Mouse (Mus musculus): ENCODE measurements around the gene Prdm12.
"Not testable (repeated sequence)": the region's sequence is repeated elsewhere in the genome, so short reads cannot be mapped to it uniquely, and the experiment has no call there.

The Prdm12 gene

GRCm38 (mm10) chr2:31641929-31642328 lies 2.1 kb downstream of the Prdm12 start:
- no peak for DNase-seq (ENCODE audit: low read depth, low spot score)

- peak; percentile 47 for DNase-seq (ENCODE audit: low read depth, low spot score)
Observed at GRCm38 (mm10) chr2:31653971-31654853, 14.4 kb downstream of the Prdm12 start.

- DNase-seq (ENCODE audit: low read depth, low spot score) = no peak
Observed at GRCm38 (mm10) chr2:31654854-31655559, 15.2 kb downstream of the Prdm12 start.

GRCm38 (mm10) chr2:31656374-31656773 lies 16.5 kb downstream of the Prdm12 start:
- DNase-seq (ENCODE audit: low read depth, low spot score) = no peak

- DNase-seq (ENCODE audit: low read depth, low spot score) = no peak
Observed at GRCm38 (mm10) chr2:31662939-31663803, 23.3 kb downstream of the Prdm12 start.

DNA sequence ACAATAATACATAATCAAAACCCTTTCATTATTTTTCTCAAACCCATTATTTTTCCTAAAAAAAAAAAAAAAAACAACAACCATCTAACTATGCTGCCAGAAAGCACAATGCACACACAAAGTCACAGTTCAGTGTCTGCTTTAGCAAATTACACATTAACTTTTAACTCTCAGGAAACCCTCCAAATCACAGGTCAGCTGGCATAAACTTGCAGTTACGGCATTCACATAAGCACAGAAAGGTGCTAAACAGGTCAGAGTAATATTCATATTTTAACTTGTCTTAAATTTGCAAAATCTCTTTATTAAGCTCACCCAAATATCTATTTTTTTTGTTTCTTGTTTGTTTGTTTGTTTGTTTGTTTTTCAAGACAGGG lies 24.0 kb downstream of the Prdm12 start:
- DNase-seq (ENCODE audit: low read depth, low spot score) = no peak

- DNase-seq (ENCODE audit: low read depth, low spot score) = no peak
Observed at GRCm38 (mm10) chr2:31667332-31667731, 27.5 kb downstream of the Prdm12 start.

GRCm38 (mm10) chr2:31670551-31671035 lies 30.8 kb downstream of the Prdm12 start, which contains the start of gene Exosc2:
TSS of gene Exosc2 (plus strand) at chr2:31670715.
- DNase-seq (ENCODE audit: low read depth, low spot score) = peak; percentile 91

GRCm38 (mm10) chr2:31678641-31679040 lies 38.8 kb downstream of the Prdm12 start:
- DNase-seq (ENCODE audit: low read depth, low spot score) = no peak

DNA sequence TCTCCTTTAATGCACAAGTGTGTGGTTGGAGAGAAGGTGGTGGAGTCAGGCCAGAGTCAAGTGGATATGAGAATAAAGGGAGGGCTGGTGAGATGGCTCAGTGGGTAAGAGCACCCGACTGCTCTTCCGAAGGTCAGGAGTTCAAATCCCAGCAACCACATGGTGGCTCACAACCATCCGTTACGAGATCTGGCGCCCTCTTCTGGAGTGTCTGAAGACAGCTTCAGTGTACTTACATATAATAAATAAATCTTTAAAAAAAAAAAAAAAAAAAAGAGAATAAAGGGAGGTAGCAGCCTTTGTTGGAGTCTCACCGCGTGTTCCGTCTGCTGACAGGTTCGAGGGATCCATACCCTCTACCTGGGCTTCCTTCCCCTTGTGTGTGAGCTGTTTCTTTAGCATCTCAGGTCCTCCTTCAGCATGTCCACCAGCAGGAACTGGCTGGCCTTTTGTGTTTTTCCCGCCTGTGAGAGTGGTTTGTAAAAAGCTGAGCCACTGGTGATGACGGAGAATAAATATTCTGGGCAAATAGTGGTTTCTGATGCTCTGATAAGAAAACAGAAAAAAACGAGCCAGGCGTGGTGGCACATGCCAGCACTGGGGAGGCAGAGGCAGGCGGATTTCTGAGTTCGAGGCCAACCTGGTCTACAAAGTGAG lies 41.3 kb downstream of the Prdm12 start:
- not testable (repeated sequence) for DNase-seq (ENCODE audit: low read depth, low spot score)

DNA sequence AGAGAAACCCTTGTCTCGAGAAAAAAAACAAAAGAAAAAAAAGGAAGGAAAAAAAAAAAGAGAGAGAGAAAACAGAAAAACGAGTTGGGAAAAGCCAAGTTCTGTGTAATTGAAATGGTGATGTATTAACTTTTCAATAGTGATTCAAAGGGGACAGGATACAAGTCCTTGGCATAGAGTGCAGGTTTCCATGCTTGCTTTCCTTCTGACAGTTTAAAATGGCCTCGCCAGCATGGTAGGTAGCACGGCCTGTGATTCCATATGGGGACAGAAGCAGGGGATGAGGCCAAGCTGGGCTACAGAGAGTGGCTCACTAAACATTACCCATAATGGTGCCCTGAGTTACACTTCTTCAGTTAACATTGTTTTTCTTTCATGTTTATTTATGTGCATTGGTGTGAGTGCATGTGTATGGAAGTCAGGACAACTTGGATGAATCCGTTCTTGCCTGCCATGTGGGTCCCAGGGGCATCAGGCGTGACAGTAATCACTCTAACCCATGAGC lies 41.9 kb downstream of the Prdm12 start:
- DNase-seq (ENCODE audit: low read depth, low spot score) = no peak

- DNase-seq (ENCODE audit: low read depth, low spot score) = peak; percentile 46
Observed at GRCm38 (mm10) chr2:31683666-31684065, 43.8 kb downstream of the Prdm12 start.

GRCm38 (mm10) chr2:31688074-31688925 lies 48.5 kb downstream of the Prdm12 start, which contains the start of gene Abl1:
TSS of gene Abl1 (plus strand) at chr2:31688376.
- peak; percentile 94 for DNase-seq (ENCODE audit: low read depth, low spot score)

- DNase-seq (ENCODE audit: low read depth, low spot score) = no peak
Observed at GRCm38 (mm10) chr2:31689045-31689444, 49.2 kb downstream of the Prdm12 start.

GRCm38 (mm10) chr2:31690063-31690462 lies 50.2 kb downstream of the Prdm12 start:
- no peak for DNase-seq (ENCODE audit: low read depth, low spot score)

DNA sequence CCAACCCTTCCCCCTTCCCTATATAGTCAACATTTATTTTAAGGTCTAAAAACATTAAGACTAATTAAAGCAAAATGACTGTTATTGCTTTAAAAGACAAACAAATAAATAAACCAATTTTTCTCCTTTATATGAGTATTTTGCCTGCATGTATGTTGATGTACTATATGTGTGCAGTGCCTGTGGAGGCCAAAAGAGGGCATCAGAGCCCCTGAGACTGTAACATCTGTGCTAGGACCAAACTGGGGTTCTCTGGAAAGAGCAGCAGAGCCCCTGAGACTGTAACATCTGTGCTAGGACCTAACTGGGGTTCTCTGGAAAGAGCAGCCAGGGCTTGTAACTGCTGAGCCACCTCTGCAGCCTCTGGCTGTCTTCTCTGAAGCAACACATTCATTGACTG lies 58.4 kb downstream of the Prdm12 start:
- no peak for DNase-seq (ENCODE audit: low read depth, low spot score)

DNA sequence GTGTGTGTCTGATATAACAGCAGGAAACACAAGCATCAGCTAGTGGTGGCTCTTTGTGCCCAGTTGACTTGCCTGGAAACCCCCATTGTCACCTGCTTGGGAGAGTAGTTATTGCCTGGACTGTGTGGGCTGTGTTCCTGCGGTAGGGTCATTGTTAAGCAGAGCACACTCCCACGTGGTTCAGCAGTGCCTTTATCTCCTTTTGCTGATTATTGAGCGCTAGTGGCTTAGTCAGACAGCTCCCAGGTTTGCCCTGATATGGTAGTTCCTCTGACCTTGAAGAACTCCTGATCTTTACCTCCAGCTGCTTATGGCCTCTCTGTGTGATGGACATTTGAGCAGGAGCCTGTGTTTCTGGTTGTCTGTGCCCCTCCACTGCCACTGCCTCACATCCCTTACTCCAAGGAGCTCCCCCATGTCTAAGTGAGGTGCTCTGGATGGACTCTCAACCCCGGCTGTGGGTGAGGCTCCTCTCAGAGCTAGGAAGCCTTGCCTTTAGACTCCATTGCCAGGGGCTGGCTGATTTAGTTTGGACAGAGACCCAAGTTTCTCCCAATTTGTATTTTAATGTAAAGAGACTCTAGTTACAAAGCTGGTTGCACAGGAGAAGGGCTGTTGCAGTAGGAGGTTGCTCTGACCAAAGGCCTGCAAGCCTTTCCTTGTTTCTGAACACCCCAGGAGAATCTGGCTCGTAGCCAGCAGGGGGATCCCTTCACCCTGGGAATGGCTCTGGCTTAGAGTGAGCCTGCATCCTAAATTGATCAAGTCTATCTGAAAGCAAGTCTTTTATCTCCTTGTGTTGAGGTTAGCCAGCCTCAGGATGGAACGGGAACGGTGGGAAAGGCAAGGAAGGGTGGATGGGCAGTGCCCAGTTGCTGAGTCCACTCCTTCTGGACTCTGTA lies 61.0 kb downstream of the Prdm12 start:
- DNase-seq (ENCODE audit: low read depth, low spot score) = no peak

- DNase-seq (ENCODE audit: low read depth, low spot score) = no peak
Observed at GRCm38 (mm10) chr2:31703226-31703625, 63.4 kb downstream of the Prdm12 start.
